Mouse (Mus musculus) lung, embryonic 15.5 days (tissue): ENCODE data around the gene Gm45213. TPM values are rescaled to one million over a fixed set of nuclear protein-coding genes. Genes with fewer than 3 reads are reported as not detected.
A peak's percentile ranks its signal among the peaks of the same experiment; 100 is the strongest.

Experiments
- ATAC-seq: fragments of 200-750 bp; cut with Nextera tagmentation; 2 replicates; pipeline ENCODE4 v1.8.0; 2017; ENCODE audit warnings: moderate number of reproducible peaks, borderline replicate concordance; ENCODE audit not compliant: low FRiP score, low TSS enrichment; ENCODE audit errors: extremely low read depth
- H3K27ac ChIP-seq: fragments of 300-500 bp; sonication (generic); 2 replicates; pipeline ENCODE4 v1.5.1; 2015; ENCODE audit warnings: moderate library complexity, mild to moderate bottlenecking, inconsistent platforms
- H3K27me3 ChIP-seq: fragments of 300-500 bp; sonication (generic); 2 replicates; pipeline ENCODE4 v1.6.1; 2015; ENCODE audit warnings: inconsistent platforms
- H3K36me3 ChIP-seq: fragments of 300-500 bp; sonication (generic); 2 replicates; pipeline ENCODE4 v1.6.1; 2015; ENCODE audit warnings: inconsistent platforms
- H3K4me1 ChIP-seq: fragments of 300-500 bp; sonication (generic); 2 replicates; pipeline ENCODE4 v1.6.1; 2015; ENCODE audit warnings: inconsistent platforms
- H3K4me2 ChIP-seq: fragments of 300-500 bp; sonication (generic); 2 replicates; pipeline ENCODE4 v1.6.1; 2015; ENCODE audit warnings: inconsistent platforms, mild to moderate bottlenecking, moderate library complexity
- H3K4me3 ChIP-seq: fragments of 300-500 bp; sonication (generic); 2 replicates; pipeline ENCODE4 v1.5.1; 2015; ENCODE audit warnings: mild to moderate bottlenecking, inconsistent platforms
- H3K9ac ChIP-seq: fragments of 300-500 bp; sonication (generic); 2 replicates; pipeline ENCODE4 v1.6.1; 2015; ENCODE audit warnings: inconsistent platforms
- H3K9me3 ChIP-seq: fragments of 300-500 bp; sonication (generic); 2 replicates; pipeline ENCODE4 v1.6.1; 2016; ENCODE audit warnings: inconsistent platforms
- WGBS: fragments of 180-500 bp; shearing (Covaris S2); methylation state at CpG from one replicate; pipeline ENCODE4 v1.1.7; 2015; 5-methylcytosine and 5-hydroxymethylcytosine counted together
- polyA plus RNA-seq: library from polyadenylated mRNA; unstranded; fragments of >200 nt; fragmentation: Nextera tagmentation; extraction: Ambion mirVana; gene quantifications from 2 replicates; pipeline ENCODE4 v1.2.1, GENCODE M21; 2015

Gm45213 gene
- not detected in 2 replicates for polyA plus RNA-seq

- Histone ChIP-seq H3K9me3 (no peaks in the 10 kb centered on the region), H3K36me3 (no peaks in the 10 kb centered on the region), H3K27me3 (no peaks in the 10 kb centered on the region), H3K27ac (no peak within 1 kb of the TSS), H3K4me2 (no peak within 1 kb of the TSS), H3K4me3 (no peak within 1 kb of the TSS), H3K9ac (no peak within 1 kb of the TSS), H3K4me1 (no peaks in the 10 kb centered on the region)
- 62% methylated on average over 10 of the region's 10 CpGs for WGBS
- no peak for ATAC-seq
Measured at GRCm38 (mm10) chr7:66043552-66044459, at the start of gene Gm45213. Gene Gm45213, plus strand, starts transcription at chr7:66043602.

- 80% methylated on average over 16 of the region's 16 CpGs for WGBS
- Histone ChIP-seq H3K27ac (peak overlapping the region; percentile 20; the same call in 1 of the 2 replicates), H3K36me3 (no peaks in the 10 kb centered on the region)
Measured at GRCm38 (mm10) chr7:66001035-66001754, 42.2 kb upstream of the Gm45213 start.

DNA sequence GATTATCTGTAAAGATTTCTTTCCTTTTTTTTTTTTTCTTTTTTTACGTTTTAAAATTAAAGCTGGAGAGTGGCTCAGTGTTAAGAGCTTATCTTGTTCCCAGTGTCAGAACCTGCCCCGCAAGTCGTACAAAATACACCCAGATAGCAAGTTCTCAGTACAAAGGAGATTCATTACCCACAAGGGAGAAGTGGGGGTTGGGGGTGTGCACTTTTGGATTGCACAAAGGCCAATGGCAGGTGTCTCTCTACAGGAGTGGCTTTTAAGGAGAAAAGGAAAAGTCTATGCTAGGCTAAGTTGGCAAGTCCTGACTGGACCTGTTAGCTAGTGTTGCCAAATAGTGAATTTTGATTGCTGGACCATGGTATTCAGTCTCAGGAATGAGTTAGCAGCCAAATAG, 41.6 kb upstream of the Gm45213 start:
- Histone ChIP-seq H3K36me3 (no peaks in the 10 kb centered on the region), H3K9ac (no peak overlapping the region), H3K27ac (no peak overlapping the region), H3K4me1 (no peaks in the 10 kb centered on the region), H3K9me3 (no peaks in the 10 kb centered on the region), H3K4me2 (no peak overlapping the region), H3K4me3 (no peak overlapping the region), H3K27me3 (no peaks in the 10 kb centered on the region)
- 37% methylated on average over 3 of the region's 3 CpGs for WGBS
- ATAC-seq, result no peak

More at GRCm38 (mm10) chr7:66001035-66001754, 42.2 kb upstream of the Gm45213 start:
- Histone ChIP-seq H3K9ac (no peak overlapping the region), H3K9me3 (no peaks in the 10 kb centered on the region), H3K27me3 (no peaks in the 10 kb centered on the region), H3K4me1 (no peaks in the 10 kb centered on the region), H3K4me2 (no peak overlapping the region), H3K4me3 (no peak overlapping the region)
- ATAC-seq, result no peak

GRCm38 (mm10) chr7:66003447-66003846, 40.0 kb upstream of the Gm45213 start:
- H3K36me3 ChIP-seq, result no peaks in the 10 kb centered on the region
- WGBS, result 83% methylated on average over 5 of the region's 5 CpGs
- H3K4me3 ChIP-seq, result no peak overlapping the region
- H3K9me3 ChIP-seq, result no peaks in the 10 kb centered on the region
- no peak overlapping the region for H3K27ac ChIP-seq
- H3K9ac ChIP-seq, result no peak overlapping the region
- H3K4me2 ChIP-seq, result no peak overlapping the region
- no peaks in the 10 kb centered on the region for H3K27me3 ChIP-seq
- H3K4me1 ChIP-seq, result no peaks in the 10 kb centered on the region
- ATAC-seq, result no peak

DNA sequence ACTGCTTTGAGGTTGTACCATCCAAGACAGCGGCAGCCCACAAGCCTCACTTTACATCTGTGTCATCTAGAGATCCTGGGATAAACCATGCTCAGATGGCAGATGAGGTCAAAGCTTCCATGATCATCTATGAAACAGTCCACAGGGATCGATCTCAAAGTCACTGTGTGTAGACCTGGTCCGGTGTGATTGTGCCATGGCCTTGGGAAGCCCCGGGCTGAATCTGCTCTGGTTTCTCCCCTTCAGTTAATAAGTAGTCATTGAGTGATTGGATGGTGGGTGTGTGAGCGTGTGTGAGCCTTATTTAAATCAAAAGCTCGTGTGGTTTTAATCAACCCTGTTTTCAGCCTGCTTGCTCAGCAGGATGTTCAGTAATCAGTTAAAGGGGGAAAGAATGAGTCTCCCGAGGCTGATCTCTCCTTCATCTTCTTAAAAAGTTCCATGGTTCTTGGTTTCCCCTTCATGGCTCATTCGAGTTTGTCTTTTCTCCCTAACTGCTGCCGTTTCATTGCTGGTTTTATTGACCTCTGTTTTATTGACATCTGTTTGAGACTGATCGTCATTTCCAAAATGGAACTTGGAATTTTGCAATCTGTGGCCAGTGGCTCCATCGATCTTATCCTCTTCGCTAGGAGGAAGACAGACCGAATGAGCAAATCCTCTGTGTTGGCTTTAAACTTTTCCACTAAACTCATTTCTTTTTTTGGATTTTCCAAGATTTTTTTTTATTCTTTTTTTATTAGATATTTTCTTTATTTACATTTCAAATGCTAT, 39.4 kb upstream of the Gm45213 start:
- H3K9ac ChIP-seq, result no peak overlapping the region
- H3K9me3 ChIP-seq, result no peaks in the 10 kb centered on the region
- H3K27me3 ChIP-seq, result no peaks in the 10 kb centered on the region
- no peaks in the 10 kb centered on the region for H3K36me3 ChIP-seq
- ATAC-seq, result no peak
- H3K4me3 ChIP-seq, result no peak overlapping the region
- no peaks in the 10 kb centered on the region for H3K4me1 ChIP-seq
- 78% methylated on average over 13 of the region's 13 CpGs for WGBS
- H3K27ac ChIP-seq, result no peak overlapping the region
- H3K4me2 ChIP-seq, result no peak overlapping the region

DNA sequence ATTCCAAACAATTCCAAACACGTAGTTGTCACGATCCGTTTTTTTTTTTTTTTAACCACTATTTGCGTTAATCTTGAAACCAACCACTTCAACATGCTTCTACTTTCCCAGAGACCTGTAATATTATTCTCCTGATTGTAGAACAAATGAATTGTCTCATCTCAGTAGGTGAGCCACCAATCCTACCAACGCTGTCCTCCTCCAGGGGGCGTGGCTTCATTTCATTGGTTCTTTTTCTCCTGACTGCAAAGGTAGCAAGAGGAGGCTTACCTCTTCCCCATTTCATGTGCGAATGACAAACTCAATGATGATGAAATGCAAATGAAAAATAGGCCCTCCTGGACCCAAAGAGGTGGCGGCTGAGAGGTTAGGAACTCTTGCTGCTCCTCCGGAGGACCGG, 38.3 kb upstream of the Gm45213 start:
- 70% methylated on average over 10 of the region's 10 CpGs for WGBS
- Histone ChIP-seq H3K9ac (no peak overlapping the region), H3K4me3 (no peak overlapping the region), H3K36me3 (no peaks in the 10 kb centered on the region), H3K27ac (no peak overlapping the region), H3K4me1 (no peaks in the 10 kb centered on the region), H3K27me3 (no peaks in the 10 kb centered on the region), H3K9me3 (no peaks in the 10 kb centered on the region), H3K4me2 (no peak overlapping the region)
- no peak for ATAC-seq

DNA sequence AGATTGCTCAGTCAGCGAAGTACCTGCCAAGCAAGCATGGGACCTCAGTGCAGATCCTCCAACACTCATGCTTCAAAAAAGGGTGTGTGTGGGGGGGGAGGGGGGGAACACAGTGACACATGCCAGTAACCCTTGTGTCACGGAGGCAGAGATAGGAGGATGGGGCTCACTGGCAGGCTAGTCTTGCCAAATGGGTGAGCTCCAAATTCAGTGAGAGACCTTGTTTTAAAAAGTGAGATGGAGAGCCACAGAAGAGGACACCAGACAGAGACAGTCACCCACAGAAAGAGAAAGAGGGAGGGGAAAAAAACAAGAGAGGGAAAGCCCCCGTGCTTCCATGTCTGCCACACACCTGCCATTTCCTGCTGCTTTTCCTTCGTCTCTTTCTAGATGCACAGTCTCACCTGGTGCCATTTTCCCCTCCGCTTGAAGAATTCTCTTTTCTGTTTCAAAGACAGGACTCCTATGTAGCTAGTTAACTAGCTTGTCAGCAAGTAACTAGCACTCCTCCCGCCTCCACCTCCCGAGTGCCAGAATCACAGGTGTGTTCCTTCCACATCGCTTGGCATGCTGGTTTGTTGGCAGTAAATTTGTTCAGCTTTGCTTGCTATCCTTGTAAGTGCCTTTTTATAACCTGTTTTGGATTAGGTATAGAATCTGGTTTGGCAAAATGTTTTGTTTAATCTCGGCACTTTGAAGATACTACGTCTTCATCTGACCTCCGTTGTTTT, 35.1 kb upstream of the Gm45213 start:
- no peaks in the 10 kb centered on the region for H3K9me3 ChIP-seq
- 59% methylated on average over 11 of the region's 11 CpGs for WGBS
- no peak for ATAC-seq

DNA sequence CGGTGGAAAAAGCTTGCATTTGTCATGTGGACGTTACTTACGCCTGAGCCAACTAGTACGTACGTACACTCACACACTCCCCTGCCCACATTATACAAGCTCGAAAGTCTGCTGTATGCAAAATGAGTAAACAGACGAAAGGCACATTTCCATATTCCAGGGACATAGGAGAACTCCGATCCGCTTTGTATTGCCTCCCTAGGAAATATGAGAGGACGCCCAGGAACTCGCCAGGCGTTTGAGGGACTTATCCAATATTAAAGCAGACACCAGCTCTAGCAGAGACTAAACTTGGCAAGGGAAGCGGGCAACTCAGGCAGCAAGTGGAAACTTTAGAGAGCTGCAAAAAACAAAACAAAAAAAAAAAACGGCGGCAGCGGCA, 34.5 kb upstream of the Gm45213 start:
- H3K4me1 ChIP-seq, result no peaks in the 10 kb centered on the region
- no peak overlapping the region for H3K27ac ChIP-seq
- H3K4me2 ChIP-seq, result no peak overlapping the region
- no peak for ATAC-seq
- no peaks in the 10 kb centered on the region for H3K27me3 ChIP-seq
- no peak overlapping the region for H3K4me3 ChIP-seq
- no peaks in the 10 kb centered on the region for H3K36me3 ChIP-seq
- H3K9ac ChIP-seq, result no peak overlapping the region
- WGBS, result 52% methylated on average over 16 of the region's 16 CpGs
- H3K9me3 ChIP-seq, result no peaks in the 10 kb centered on the region

More for the DNA sequence above, 35.1 kb upstream of the Gm45213 start:
- Histone ChIP-seq H3K4me3 (no peak overlapping the region), H3K9ac (no peak overlapping the region), H3K4me2 (no peak overlapping the region), H3K4me1 (no peaks in the 10 kb centered on the region), H3K27ac (no peak overlapping the region), H3K36me3 (no peaks in the 10 kb centered on the region), H3K27me3 (no peaks in the 10 kb centered on the region)

GRCm38 (mm10) chr7:66010518-66010917, 32.9 kb upstream of the Gm45213 start:
- Histone ChIP-seq H3K36me3 (no peaks in the 10 kb centered on the region), H3K4me3 (no peak overlapping the region), H3K4me2 (no peak overlapping the region), H3K9ac (no peak overlapping the region), H3K9me3 (no peaks in the 10 kb centered on the region), H3K27ac (no peak overlapping the region), H3K4me1 (no peaks in the 10 kb centered on the region), H3K27me3 (no peaks in the 10 kb centered on the region)
- 49% methylated on average over 6 of the region's 6 CpGs for WGBS
- no peak for ATAC-seq

- Histone ChIP-seq H3K4me1 (no peaks in the 10 kb centered on the region), H3K36me3 (no peaks in the 10 kb centered on the region), H3K9ac (no peak overlapping the region), H3K4me2 (no peak overlapping the region), H3K27ac (no peak overlapping the region), H3K9me3 (no peaks in the 10 kb centered on the region), H3K4me3 (no peak overlapping the region), H3K27me3 (no peaks in the 10 kb centered on the region)
- WGBS, result 74% methylated on average over 2 of the region's 2 CpGs
- ATAC-seq, result no peak
Measured at GRCm38 (mm10) chr7:66027747-66028146, 15.7 kb upstream of the Gm45213 start.
